Mouse (Mus musculus) bone marrow, adult 2 months (tissue): ENCODE results near the gene Pramel1.

Experiments
- CTCF ChIP-seq: fragments of 200-500 bp; IDR thresholded peaks from 2 replicates; pipeline ENCODE4 v1.5.1; 2011; ENCODE audit warnings: low read length, control low read depth; ENCODE audit not compliant: control insufficient read depth, insufficient read depth
- POLR2A ChIP-seq: fragments of 200-500 bp; IDR thresholded peaks from 2 replicates; pipeline ENCODE4 v1.6.1; 2011; ENCODE audit warnings: low read depth, mild to moderate bottlenecking, control low read depth, low read length, borderline replicate concordance; ENCODE audit not compliant: control insufficient read depth

DNA sequence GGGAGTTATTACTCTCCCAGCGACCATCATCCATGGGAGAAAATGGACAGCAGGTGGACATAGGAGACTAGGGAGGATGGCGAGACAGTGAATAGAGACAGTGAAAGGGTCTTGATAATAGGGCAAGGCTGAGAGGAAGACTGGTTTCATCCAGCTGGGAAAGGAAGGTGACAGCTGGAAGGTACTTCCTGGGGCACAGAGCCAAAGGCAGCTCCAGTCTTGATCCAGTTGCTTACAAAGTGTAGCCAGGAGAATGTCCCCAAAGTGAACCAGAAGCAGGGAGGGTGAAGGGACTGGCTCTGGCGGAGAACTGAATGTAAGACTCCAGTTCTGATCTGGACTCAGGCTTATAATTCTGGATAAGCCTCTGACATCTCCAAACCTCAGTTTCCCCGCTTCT is 41.9 kb upstream of the Pramel1 start:
- TF ChIP-seq CTCF (no peak), POLR2A (no peak)
